Mouse (Mus musculus): ENCODE data around the gene Gm10334.
"Not testable (repeated sequence)": the region's sequence is repeated elsewhere in the genome, so short reads cannot be mapped to it uniquely, and the experiment has no call there.

Gm10334 gene

GRCm38 (mm10) chr6:41446045-41446444, at the start of gene Gm10334:
Gene Gm10334 (minus strand): TSS chr6:41446145.
- DNase-seq (ENCODE audit: low spot score) = not testable (repeated sequence)

- not testable (repeated sequence) for DNase-seq (ENCODE audit: low spot score)
Observed at GRCm38 (mm10) chr6:41458632-41459031, 12.7 kb upstream of the Gm10334 start, which contains the start of gene Prss1. Gene Prss1 (plus strand): TSS chr6:41458932.

- DNase-seq (ENCODE audit: low spot score) = not testable (repeated sequence)
Observed at GRCm38 (mm10) chr6:41442261-41442660, 3.7 kb downstream of the Gm10334 start.

Measured in urinary bladder, postnatal 10 days (tissue).